Mouse (Mus musculus): ENCODE measurements around the gene Tfb1m. TPM values are rescaled to one million over a fixed set of nuclear protein-coding genes. Genes with fewer than 3 reads are reported as not detected.
A peak's percentile ranks its signal among the peaks of the same experiment; 100 is the strongest.

The Tfb1m gene
- 17.0 and 18.8 TPM in 2 replicates for polyA plus RNA-seq (2015; fragmentation: Nextera tagmentation; extraction: Ambion mirVana)

DNA sequence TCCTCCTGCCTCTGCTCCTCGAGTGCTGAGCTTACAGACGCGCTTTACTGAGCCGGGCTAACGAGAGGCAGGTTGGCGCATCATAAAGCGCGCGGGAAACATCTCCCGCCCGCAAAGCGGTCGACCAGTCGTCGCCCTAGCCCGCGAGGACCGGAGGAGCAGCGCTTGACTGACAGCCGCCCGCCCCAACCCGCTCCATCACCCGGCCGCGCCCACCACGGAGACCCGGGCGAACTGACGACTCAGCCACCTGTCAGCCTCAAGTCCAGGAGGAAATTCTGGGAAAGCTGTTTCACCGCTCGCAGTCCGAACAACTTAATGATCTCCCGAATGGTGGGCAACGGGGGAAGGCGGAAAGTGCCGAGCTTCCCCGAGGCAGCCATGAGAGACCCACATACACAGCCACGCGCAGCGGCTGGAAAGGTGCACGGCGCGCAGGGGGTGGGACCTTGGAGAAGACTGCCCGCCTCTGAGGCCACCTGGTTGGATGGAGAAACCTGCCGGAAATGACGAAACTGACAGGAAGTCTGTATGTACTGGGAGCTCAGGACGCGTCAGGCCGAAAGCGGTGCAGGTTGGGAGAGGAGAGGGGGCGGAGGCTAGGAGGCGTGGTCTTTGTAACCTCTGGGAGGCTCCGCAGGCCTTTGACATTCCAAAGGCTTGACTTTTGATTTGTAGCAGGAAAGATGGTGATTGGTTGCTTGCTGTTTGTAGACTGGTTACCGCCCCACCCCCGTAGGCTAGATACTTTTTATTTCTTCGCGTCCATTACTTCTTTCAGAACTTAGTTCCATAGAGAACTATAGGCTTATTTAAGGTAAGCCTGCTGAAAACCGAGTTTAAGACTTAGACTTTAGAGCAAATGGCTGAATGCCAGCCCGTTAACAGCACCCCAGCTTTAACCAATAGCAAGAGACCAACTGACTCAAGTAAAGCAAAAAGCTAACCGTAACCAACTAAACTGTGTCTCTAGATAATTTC is at the start of gene Tfb1m:
TSS of gene Tfb1m (minus strand) at position 451 of the 981 bp plus-strand sequence.
- H3K9me3 ChIP-seq: no peaks in the 10 kb centered on the region
- peaks cover 13% of the 10 kb centered on the region for H3K4me1 ChIP-seq
- H3K4me2 ChIP-seq (replicated peaks): peak within 1 kb of the TSS; percentile 74
- H3K27ac ChIP-seq: peak within 1 kb of the TSS; percentile 85
- peak within 1 kb of the TSS; percentile 68 for H3K9ac ChIP-seq
- peaks cover 4% of the 10 kb centered on the region; the same call in 1 of the 2 replicates for H3K27me3 ChIP-seq
- H3K4me3 ChIP-seq: peak within 1 kb of the TSS; percentile 61
- WGBS: under 1% methylated on average over 60 of the region's 60 CpGs
- peak; percentile 100 for ATAC-seq (ENCODE audit: low FRiP score, low read depth)
- no peaks in the 10 kb centered on the region for H3K36me3 ChIP-seq

DNA sequence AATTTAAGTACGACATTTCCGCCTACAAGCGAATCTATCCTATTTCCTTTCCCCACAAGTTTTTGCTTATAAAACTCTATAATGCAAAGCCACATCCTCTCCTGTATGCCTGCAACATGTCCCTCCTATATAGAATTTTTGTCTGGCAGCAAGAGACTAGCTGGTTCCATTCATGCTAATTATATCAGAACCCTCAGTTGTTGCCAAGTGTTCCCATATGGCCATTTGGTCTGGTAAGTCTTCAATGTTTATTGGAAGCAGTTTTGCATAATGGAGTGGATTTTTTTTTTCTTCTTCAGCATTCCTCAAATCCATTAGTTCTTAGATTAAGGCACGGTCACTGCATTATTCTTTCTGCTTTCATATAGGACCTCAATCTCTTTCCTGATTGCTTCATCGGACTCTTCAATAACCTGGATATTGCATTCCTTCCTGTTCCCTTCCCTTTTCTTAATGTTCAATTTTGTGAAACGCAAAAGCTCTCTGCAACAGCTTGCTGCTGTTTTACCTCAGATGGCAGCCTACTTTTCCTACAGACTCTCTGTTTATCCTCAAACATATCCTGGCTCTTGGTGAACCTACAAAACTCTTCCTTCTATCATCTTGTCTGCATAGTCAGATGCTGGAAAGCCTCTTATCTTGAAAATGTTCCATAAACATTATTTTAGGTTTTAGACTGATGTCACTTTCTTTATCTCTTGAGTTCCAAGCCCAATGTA is 45.5 kb upstream of the Tfb1m start:
- no peak overlapping the region for H3K4me3 ChIP-seq
- no peaks in the 10 kb centered on the region for H3K36me3 ChIP-seq
- no peaks in the 10 kb centered on the region for H3K4me1 ChIP-seq
- WGBS: 71% methylated on average over 6 of the region's 6 CpGs
- no peak overlapping the region for H3K27ac ChIP-seq
- no peak for ATAC-seq (ENCODE audit: low FRiP score, low read depth)
- H3K27me3 ChIP-seq: no peaks in the 10 kb centered on the region
- no peaks in the 10 kb centered on the region for H3K9me3 ChIP-seq
- H3K4me2 ChIP-seq (replicated peaks): no peak overlapping the region
- H3K9ac ChIP-seq: no peak overlapping the region

DNA sequence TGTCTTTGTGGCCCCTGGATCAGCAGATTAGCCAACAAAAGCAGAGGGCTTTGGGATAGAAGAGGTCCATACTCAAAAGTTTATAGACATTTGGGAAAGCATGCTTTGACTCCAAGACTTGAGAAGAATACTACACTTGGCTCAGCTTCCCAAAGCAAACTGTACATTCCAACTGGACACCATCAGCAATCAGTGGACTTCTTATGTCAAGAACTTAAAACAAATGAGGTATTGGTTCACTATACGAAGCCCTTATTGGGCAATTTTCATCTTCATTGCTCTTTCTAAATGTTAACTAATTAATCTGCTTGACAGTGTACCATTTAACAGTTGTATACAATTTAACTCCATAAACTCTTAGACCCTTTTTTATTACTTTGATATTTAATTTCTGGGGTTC is 40.8 kb upstream of the Tfb1m start:
- Histone ChIP-seq H3K9me3 (no peaks in the 10 kb centered on the region), H3K27ac (0 out of 2 replicates have a peak overlapping the region, but pooled peaks have one; percentile 28), H3K4me2 (replicated peaks) (no peak overlapping the region), H3K4me3 (no peak overlapping the region), H3K27me3 (no peaks in the 10 kb centered on the region), H3K4me1 (no peaks in the 10 kb centered on the region), H3K36me3 (no peaks in the 10 kb centered on the region), H3K9ac (no peak overlapping the region)
- 80% methylated on average over 1 of the region's 1 CpGs for WGBS
- ATAC-seq (ENCODE audit: low FRiP score, low read depth): no peak

DNA sequence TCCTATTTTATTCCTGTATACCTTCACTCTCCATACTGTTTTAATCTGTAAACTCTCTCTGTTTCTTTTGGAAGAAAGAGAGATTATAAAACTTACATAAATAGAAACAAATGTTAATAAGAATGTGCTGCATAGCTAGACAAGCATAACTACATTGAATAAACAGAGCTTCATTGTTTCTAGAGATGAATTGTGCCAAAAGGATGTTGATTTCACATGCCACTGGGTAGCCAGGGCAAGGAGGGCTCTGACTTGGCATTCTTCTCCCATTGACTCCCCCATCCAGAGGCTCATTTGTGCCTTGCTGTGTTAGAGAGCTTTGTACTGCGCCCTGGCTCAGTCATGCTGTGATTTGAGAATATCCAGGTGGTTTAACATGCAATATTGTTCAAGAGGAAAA is 40.3 kb upstream of the Tfb1m start:
- H3K4me3 ChIP-seq: no peak overlapping the region
- no peaks in the 10 kb centered on the region for H3K4me1 ChIP-seq
- no peaks in the 10 kb centered on the region for H3K36me3 ChIP-seq
- 0 out of 2 replicates have a peak overlapping the region, but pooled peaks have one; percentile 28 for H3K27ac ChIP-seq
- no peaks in the 10 kb centered on the region for H3K9me3 ChIP-seq
- 75% methylated on average over 1 of the region's 1 CpGs for WGBS
- H3K4me2 ChIP-seq (replicated peaks): no peak overlapping the region
- no peak for ATAC-seq (ENCODE audit: low FRiP score, low read depth)
- H3K9ac ChIP-seq: no peak overlapping the region
- H3K27me3 ChIP-seq: no peaks in the 10 kb centered on the region

DNA sequence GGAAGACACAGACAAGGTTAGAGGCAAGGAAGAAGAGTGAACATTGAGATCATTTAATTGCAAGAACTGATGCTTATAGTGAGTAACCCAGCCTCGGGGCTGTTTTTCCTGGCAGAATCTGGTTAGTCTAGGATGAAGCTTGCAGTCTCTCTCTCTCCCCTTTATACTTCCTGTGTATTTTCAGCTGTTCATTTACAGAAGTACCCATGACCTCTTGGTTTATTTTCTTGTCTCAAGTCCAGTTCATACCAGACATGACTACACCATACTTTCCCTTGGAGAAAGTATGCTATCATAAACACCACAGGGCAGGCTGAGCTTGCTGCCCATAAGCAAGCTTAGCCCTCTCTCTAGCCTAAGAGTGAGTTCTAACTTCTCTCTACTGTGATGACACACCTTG is 39.5 kb upstream of the Tfb1m start:
- no peak for ATAC-seq (ENCODE audit: low FRiP score, low read depth)
- Histone ChIP-seq H3K27ac (no peak overlapping the region; the same call in 1 of the 2 replicates), H3K4me1 (no peaks in the 10 kb centered on the region)

DNA sequence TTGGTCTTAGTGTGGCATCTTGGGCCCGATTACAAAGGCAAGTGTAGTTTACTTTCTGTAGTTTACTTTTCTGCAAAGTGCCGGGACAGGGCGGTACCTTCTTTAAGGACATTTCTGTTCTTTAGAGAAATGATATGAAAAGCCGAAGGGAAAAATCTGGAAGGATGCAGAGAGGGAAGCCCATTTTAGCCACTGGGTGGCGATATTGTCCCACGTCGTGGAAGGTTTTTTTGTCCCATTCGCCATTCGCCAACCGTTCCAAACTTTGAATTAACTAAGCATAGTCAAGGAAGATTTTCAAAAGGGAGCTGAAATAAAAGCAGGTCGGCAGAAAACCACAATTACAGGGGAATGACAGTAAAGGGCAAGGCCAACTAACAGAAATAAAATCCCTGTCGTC is 13.3 kb upstream of the Tfb1m start:
- no peaks in the 10 kb centered on the region for H3K36me3 ChIP-seq
- ATAC-seq (ENCODE audit: low FRiP score, low read depth): no peak
- no peak overlapping the region for H3K27ac ChIP-seq
- H3K4me2 ChIP-seq (replicated peaks): peak overlapping the region; percentile 45
- H3K4me3 ChIP-seq: no peak overlapping the region
- peaks cover 4% of the 10 kb centered on the region; the same call in 1 of the 2 replicates for H3K4me1 ChIP-seq
- WGBS: 5% methylated on average over 12 of the region's 12 CpGs
- H3K9me3 ChIP-seq: no peaks in the 10 kb centered on the region
- no peak overlapping the region for H3K9ac ChIP-seq
- H3K27me3 ChIP-seq: no peaks in the 10 kb centered on the region

More for the DNA sequence above, 39.5 kb upstream of the Tfb1m start:
- Histone ChIP-seq H3K9ac (no peak overlapping the region), H3K9me3 (no peaks in the 10 kb centered on the region), H3K4me3 (no peak overlapping the region), H3K36me3 (no peaks in the 10 kb centered on the region), H3K4me2 (replicated peaks) (no peak overlapping the region), H3K27me3 (no peaks in the 10 kb centered on the region)
- 72% methylated on average over 1 of the region's 1 CpGs for WGBS

DNA sequence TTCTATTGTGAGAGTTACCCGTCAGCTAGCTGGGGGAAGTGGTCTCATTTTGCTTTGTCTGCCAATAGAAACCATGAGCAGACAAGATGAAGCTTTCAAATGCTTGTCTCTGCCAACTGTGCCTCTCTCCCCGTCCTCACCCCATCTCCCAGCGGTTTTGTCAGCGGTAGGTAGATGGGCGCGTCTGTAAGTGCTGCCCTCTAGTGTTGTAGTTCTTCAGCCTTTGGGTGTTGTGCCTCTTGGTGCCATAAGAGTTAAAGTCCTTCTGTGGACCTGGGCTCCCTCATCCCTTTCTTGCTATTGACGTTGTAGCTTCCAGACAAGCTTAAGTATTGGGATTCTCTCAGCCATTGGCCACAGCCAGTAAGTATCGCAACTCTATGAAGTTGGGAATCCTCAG is 4.8 kb upstream of the Tfb1m start:
- Histone ChIP-seq H3K4me3 (no peak overlapping the region), H3K9ac (no peak overlapping the region), H3K4me2 (replicated peaks) (no peak overlapping the region), H3K9me3 (0 out of 2 replicates have a peak, but pooled peaks cover 3% of the 10 kb centered on the region), H3K27me3 (peaks cover 4% of the 10 kb centered on the region; the same call in 1 of the 2 replicates), H3K4me1 (0 out of 2 replicates have a peak, but pooled peaks cover 6% of the 10 kb centered on the region), H3K36me3 (no peaks in the 10 kb centered on the region), H3K27ac (no peak overlapping the region)
- WGBS: 50% methylated on average over 8 of the region's 8 CpGs
- ATAC-seq (ENCODE audit: low FRiP score, low read depth): no peak

DNA sequence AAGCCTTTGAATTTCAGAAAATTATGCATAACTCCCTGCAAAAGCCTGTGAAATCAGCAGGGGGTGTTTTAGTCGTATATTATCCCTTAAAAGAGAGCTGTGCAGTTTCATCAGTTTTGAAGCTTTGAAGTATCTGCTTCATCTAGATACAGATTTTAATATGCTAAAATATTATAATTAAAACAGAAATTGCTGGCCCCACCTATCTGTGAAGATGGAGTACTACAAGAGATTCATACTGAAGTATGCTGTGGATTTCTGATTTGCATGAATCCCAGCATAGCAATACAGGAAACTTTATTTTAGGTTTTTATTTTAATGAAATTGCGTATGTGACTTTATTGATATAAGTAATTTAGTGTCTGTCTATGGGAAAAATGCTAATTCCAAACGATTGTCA is 3.0 kb upstream of the Tfb1m start:
- peaks cover 13% of the 10 kb centered on the region for H3K4me1 ChIP-seq
- ATAC-seq (ENCODE audit: low FRiP score, low read depth): no peak
- H3K27ac ChIP-seq: no peak overlapping the region
- no peak overlapping the region for H3K4me3 ChIP-seq
- WGBS: 81% methylated on average over 3 of the region's 3 CpGs
- H3K36me3 ChIP-seq: no peaks in the 10 kb centered on the region
- H3K27me3 ChIP-seq: peaks cover 4% of the 10 kb centered on the region; the same call in 1 of the 2 replicates
- no peak overlapping the region for H3K9ac ChIP-seq
- 0 out of 2 replicates have a peak, but pooled peaks cover 3% of the 10 kb centered on the region for H3K9me3 ChIP-seq
- no peak overlapping the region for H3K4me2 ChIP-seq (replicated peaks)

DNA sequence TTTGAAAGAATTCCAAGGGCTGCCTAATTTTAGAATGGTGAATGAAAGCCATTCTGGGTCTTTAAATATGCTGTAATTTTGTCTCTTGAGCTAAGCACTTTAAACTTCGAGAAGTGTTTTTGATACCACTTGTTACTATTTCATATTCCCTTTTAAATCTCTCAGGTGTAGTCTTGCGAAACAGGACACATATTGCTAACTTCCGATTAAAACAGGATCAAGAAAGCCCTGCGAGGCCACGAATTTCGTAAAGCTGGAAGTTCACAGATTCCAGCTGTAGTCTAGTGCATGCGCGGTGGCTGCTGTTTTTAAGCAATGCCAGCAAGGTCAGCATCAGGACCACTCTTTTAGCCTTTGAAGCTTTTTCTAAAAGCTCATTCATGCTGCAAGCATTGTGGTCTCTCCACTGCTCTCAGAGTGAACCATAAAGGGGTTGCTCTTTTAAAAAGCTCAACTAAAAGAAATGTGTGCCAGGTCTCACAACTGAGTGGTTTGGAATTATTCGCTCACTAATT is 832 bp upstream of the Tfb1m start:
- H3K36me3 ChIP-seq: no peaks in the 10 kb centered on the region
- H3K4me1 ChIP-seq: peaks cover 13% of the 10 kb centered on the region
- peak overlapping the region; percentile 85 for H3K27ac ChIP-seq
- no peak for ATAC-seq (ENCODE audit: low FRiP score, low read depth)
- peak overlapping the region; percentile 58 for H3K4me2 ChIP-seq (replicated peaks)
- 69% methylated on average over 9 of the region's 9 CpGs for WGBS
- peak overlapping the region; percentile 10; the same call in 1 of the 2 replicates for H3K9ac ChIP-seq
- 0 out of 2 replicates have a peak, but pooled peaks cover 1% of the 10 kb centered on the region for H3K9me3 ChIP-seq
- peak overlapping the region; percentile 61 for H3K4me3 ChIP-seq
- peaks cover 4% of the 10 kb centered on the region; the same call in 1 of the 2 replicates for H3K27me3 ChIP-seq

DNA sequence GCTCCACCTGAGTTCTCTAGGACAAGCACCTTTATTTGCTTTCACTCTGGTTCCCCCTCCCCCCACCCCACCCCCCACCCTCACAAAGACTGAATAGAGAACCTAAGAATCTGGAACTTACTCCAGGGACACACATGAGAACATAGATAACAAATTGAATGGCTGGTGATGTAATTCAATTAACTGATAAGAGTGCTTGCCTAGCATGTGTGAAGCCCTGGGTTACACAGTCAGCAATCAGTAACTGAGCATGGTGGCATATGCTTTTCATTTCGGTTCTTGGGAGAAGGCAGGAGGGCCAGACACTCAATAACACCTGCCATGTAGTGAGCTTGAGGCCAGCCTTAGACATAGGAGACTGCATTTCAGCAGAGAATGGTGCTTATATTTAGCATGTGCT is 1.3 kb downstream of the Tfb1m start:
- Histone ChIP-seq H3K27me3 (no peaks in the 10 kb centered on the region), H3K36me3 (peaks cover 5% of the 10 kb centered on the region; the same call in 1 of the 2 replicates), H3K4me3 (0 out of 2 replicates have a peak overlapping the region, but pooled peaks have one; percentile 61), H3K4me2 (replicated peaks) (peak overlapping the region; percentile 74), H3K9ac (no peak overlapping the region), H3K9me3 (no peaks in the 10 kb centered on the region), H3K27ac (no peak overlapping the region), H3K4me1 (peaks cover 13% of the 10 kb centered on the region)
- 57% methylated on average over 1 of the region's 1 CpGs for WGBS
- no peak for ATAC-seq (ENCODE audit: low FRiP score, low read depth)

DNA sequence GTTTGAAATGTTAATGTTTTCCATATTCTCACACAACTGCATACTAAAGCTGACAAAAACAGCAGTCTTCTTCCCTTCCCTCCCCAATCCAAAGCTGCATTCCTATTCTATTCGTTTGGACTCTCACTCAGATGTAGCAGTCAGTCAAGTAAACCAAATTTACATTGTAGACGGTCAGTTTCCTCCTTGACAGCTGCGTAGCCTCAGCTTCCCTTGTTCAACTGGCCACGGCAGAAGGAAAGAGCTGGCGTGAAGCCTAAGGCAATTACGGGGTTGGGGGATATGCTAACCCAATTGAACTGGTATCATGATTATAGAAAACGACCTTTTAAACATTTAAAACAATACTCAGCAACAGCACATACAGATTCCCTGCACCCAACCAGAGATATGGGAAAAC is 9.9 kb downstream of the Tfb1m start:
- Histone ChIP-seq H3K27ac (no peak overlapping the region), H3K36me3 (peaks cover 5% of the 10 kb centered on the region; the same call in 1 of the 2 replicates), H3K4me1 (no peaks in the 10 kb centered on the region), H3K4me2 (replicated peaks) (no peak overlapping the region), H3K9me3 (no peaks in the 10 kb centered on the region), H3K9ac (no peak overlapping the region), H3K27me3 (no peaks in the 10 kb centered on the region), H3K4me3 (no peak overlapping the region)
- ATAC-seq (ENCODE audit: low FRiP score, low read depth): no peak
- 75% methylated on average over 7 of the region's 7 CpGs for WGBS
